Mouse (Mus musculus): Measurements from ENCODE around the gene Ncf1. TPM values are rescaled to one million over a fixed set of nuclear protein-coding genes. Genes with fewer than 3 reads are reported as not detected.

Ncf1 gene
- total RNA-seq (2021), result 1 to 10 TPM; 6.4 to 7.7 TPM
- long read RNA-seq, experiment 1, partial matches to known transcripts, result 1 of 5 reads
- long read RNA-seq, experiment 1, other reads (novel, unspliced or antisense), result 2 of 5 reads
- long read RNA-seq, experiment 2, transcript Ncf1-202 (11 exons, 2,721 nt), result major isoform, 6 of 12 reads
- long read RNA-seq, experiment 2, partial matches to known transcripts, result 2 of 12 reads
- long read RNA-seq, experiment 2, other reads (novel, unspliced or antisense), result 3 of 12 reads

GRCm38 (mm10) chr5:134229391-134229790 is at the start of gene Ncf1:
Gene Ncf1 (minus strand): TSS chr5:134229625.
- DNase-seq (ENCODE audit: low spot score in 2 of 2), result no peak

DNA sequence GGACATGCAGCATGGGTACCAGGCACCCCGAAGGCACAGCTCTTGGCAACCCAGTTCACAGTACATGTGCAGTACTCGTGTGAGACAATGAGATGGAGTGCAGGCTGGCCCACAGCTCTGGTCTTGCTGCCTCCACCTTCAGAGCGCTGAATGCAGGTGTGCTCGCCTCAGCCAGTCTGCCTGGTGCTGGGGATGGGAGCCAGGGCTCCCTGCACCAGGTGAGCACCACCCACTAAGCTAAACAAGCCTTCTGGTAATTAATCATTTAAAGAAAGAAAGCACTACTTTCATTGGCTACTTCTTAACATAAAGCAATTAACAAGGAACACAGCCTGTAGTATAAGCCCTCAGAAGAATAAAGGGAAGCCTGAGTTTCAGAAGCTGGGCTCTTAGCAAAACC is 47.7 kb upstream of the Ncf1 start:
- DNase-seq (ENCODE audit: low spot score in 2 of 2), result no peak

DNA sequence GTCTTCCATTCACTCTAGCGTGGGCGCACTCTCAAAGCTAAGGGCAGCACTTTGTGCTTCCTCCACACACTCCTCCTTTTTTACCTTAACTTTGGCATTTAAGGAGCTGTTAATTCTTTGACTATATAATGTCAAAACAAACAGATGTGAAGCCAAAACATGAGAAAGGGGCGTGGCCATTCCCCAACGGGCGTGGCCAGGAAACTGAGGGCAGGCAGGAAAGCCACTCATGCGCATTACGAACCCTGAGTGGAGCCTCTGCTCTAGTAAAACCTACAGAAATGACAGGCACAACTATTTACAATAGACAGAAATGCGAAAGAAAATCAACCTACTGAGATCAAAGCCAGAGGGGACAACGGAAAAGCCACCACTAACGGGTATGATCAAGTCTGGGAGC is 46.1 kb upstream of the Ncf1 start:
- DNase-seq (ENCODE audit: low spot score in 2 of 2), result no peak

- DNase-seq (ENCODE audit: low spot score in 2 of 2), result no peak
Observed at GRCm38 (mm10) chr5:134275021-134275420, 45.6 kb upstream of the Ncf1 start.

DNA sequence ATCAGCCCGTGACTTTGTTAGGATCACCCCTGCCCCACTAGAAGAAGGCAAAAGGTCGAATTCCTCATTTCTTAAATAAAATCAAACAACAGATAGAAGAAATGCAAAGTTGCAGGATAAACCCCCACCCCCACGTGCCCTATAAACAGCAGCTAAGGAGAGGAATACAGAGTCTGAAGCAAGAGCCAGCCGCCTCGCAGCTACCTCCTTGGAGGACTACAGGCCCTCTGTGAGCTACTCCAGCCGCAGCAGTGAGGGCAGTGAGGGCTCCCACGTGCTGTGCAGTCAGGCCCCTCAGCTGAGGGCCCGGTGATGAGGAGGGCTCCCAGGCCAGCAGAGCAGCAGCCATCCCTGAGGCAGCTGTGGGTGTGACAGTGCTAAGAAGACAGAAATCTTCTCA is 44.3 kb upstream of the Ncf1 start:
- no peak for DNase-seq (ENCODE audit: low spot score in 2 of 2)

GRCm38 (mm10) chr5:134272761-134273160 is 43.3 kb upstream of the Ncf1 start:
- no peak for DNase-seq (ENCODE audit: low spot score in 2 of 2)

- DNase-seq (ENCODE audit: low spot score in 2 of 2), result no peak
Observed at GRCm38 (mm10) chr5:134271421-134271820, 42.0 kb upstream of the Ncf1 start.

DNA sequence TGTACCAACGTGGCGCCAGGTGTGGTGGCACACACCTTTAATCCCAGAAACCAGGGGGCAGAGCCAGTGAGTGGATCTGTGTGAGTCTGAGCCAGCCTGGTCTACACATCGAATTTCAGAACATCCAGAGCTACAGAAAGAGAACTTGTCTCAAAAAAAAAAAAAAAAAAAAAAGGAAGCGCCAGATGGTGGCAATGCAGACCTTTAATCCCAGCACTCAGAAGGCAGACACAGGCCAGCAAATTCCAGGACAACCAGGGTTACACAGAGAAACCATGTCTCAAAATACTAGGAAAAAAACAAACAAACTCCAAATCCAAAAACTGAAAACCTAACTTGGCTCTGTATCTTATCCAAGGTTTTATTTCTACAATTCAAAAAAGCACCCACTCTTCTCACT is 41.1 kb upstream of the Ncf1 start:
- DNase-seq (ENCODE audit: low spot score in 2 of 2), result no peak

GRCm38 (mm10) chr5:134269751-134270150 is 40.3 kb upstream of the Ncf1 start:
- DNase-seq (ENCODE audit: low spot score in 2 of 2), result no peak

DNA sequence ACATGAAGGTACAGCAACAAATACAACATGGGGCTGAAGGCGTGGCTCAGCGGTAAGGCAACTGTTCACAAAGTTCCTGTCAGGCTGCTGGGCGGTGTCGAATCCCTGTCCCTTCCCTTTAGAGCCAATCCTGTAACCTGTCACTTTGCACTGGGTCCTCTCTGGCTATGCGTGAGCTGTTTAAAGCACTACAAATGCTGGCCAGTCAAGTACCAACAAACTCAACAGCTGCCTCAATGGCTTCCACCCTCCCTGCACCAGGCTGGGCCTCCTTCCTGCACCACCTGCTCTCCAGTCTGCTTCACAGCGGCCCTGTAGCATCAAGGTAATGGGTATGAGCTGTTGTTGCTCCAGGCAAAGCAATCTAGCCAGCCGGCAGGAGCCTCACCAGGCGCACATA is 39.3 kb upstream of the Ncf1 start:
- no peak for DNase-seq (ENCODE audit: low spot score in 2 of 2)

DNA sequence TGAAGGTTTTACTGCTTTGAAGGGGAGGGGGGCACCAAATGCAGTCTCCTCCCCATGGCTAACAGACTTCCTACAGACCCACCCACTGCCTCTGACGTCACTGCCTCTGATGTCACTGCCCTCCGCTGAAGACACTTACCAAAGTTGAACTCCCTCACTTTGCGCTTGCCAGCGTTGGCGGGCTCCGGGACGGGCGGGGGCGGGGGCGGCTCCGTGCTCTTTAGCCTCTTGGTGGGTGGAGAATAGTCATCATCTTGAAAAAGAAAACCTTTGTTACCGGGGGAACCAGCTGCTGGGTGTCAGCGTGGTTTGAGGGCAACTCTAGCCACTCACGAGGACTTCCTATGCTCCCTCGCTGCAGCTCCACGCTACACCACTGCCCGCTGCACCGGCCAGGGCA is 37.0 kb upstream of the Ncf1 start:
- no peak for DNase-seq (ENCODE audit: low spot score in 2 of 2)

DNA sequence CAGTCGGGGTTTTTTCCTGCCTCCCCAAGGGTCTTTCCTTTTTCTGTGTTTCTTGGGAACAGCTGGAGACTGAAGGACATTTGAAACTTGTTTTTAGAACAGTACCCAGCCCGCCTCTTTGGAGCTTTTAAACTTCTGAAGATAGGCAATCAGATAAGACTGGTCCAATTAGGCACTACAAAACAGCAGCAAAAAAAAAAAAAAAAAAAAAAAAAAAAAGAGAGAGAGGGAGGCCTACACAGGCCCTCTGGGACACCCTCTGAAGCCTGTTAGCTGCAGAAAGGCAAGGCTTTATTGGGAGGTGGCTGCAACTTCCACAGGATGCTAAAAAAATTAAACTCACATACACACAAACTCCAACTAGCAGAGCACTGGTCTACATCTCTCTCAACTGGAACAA is 36.5 kb upstream of the Ncf1 start:
- DNase-seq (ENCODE audit: low spot score in 2 of 2), result no peak

DNA sequence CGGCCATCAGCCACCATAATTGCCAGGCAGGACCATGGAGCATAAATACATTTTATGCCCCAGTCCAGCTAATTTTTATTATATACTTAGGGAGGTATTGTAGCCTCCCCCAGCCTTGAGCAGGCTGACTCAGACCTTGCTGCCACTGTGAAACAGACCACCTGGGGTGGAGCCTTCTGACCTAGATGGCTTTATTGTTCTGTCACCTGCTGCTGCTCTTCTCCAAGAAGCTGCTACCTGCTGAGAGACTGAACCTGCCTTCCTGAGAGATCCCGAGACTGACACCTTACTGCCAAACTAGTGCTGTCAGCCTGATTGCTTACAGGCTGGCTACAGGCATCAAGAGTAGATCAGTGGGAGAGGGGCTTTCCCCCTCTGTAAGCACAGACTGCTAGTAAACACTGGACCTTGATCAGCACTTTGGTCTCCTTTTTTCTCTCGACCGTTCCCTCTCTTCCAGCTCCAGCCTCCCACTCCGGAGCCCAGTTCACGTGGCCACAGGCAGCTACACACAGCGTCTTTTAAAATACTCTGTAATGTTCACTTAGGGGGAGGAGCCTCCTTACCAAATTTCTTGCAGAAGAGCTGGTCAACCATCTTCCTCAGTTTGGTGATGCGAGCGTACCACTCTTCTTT is 30.7 kb upstream of the Ncf1 start:
- no peak for DNase-seq (ENCODE audit: low spot score in 2 of 2)

DNA sequence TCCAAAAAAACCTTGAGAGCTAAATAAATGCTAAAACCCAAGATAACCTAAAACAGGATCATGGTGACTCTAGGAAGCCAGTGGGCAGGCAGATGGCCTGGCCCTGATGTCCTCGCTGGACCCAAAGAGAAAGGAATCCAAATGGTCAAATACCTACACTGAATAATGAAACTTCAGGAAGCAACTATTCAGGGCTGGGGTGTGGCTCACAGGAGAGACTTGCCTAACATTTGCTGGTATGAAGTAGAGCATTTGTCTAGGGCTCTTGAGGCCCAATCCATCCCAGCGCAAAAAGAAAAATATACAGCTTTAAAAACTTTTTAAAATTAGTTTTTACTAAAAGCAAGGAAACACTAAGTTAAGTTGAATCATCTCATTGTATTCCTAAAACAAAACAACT is 29.5 kb upstream of the Ncf1 start:
- no peak for DNase-seq (ENCODE audit: low spot score in 2 of 2)

DNA sequence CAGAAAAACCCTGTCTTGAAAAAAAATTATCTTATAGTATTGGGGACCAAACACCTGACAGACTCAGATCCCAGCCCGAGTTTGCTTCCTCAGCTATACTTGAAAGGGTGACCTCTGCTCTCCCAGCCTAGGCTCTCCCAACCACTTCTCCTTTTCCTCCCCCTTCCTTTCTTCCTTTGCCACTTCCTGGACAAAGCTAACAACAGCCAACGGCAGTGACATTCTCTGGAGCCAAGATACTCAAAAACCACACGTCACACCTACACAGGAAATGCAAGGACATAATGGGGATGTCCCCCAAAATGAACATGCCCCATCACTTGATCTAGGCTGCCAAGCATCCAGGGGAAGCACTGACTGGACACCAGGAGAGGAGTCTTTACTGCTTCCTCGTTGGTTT is 29.0 kb upstream of the Ncf1 start:
- no peak for DNase-seq (ENCODE audit: low spot score in 2 of 2)

DNA sequence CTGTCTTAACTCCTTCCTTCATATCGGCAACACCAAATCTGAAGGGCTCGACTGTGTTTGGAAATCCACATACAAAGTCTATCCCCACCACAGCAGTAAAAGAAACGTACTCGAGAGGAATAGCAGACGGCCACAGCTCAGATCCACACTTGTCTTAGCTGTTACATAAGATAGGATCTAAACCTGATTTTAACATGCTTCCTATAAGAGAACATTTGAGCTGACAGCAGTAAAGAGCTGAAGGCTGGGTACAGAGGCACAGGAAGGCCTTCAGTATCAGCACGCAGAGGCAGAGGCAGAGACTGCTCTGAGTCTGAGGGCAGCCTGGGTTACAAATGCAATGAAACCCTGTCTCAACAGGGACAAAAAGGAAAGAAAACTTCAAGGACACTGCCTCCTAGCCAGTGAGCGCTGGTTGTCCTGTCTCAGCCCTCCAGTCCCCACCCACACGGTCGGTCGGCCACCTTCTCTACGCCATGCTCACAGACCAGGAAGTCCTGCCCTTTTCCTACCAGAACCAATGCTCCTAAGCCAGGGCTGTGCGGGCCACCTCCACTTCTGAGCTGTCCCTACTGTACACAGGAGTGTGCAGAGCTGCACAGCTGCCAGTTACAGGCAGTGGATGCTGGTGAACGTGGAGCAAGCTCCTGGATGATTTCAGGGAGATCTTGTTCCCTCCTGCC is 28.1 kb upstream of the Ncf1 start:
- DNase-seq (ENCODE audit: low spot score in 2 of 2), result no peak

- DNase-seq (ENCODE audit: low spot score in 2 of 2), result no peak
Observed at GRCm38 (mm10) chr5:134255294-134255693, 25.9 kb upstream of the Ncf1 start.

DNA sequence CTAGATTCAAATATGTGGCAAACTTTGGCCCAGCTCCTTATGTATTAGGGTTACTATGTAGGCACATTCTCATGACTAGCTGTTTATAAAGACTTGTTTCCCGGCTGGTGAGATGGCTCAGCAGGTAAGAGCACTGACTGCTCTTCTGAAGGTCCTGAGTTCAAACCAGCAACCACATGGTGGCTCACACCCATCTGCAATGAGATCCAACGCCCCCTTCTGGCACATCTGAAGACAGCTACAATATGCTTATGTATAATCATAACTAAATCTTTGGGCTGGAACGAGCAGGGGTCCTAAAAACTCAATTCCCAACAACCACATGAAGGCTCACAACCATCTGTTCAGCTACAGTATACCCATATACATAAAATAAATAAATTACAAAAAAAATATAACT is 24.4 kb upstream of the Ncf1 start:
- no peak for DNase-seq (ENCODE audit: low spot score in 2 of 2)

GRCm38 (mm10) chr5:134251083-134251482 is 21.7 kb upstream of the Ncf1 start:
- no peak for DNase-seq (ENCODE audit: low spot score in 2 of 2)

DNA sequence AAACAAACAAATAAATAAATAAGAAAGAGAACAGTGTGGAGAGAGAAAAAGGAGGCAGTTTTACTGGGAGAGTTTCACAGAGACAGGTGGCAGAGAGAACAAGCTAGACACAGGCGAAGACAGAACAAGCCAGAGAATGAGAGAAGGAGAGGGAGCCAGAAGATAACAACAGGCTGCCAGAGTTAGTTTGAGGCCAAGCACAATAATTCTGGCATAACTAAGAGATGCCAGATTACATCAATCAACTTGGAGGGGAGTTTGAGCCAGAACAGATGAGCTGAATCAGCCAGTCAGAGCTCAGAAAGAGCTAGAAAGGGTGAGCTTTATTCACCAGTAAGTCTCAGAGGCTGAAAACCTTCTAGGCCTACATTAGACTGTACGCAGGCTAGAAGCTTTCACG is 21.2 kb upstream of the Ncf1 start:
- no peak for DNase-seq (ENCODE audit: low spot score in 2 of 2)

- DNase-seq (ENCODE audit: low spot score in 2 of 2), result no peak
Observed at GRCm38 (mm10) chr5:134249245-134249649, 19.8 kb upstream of the Ncf1 start.

- DNase-seq (ENCODE audit: low spot score in 2 of 2), result no peak
Observed at GRCm38 (mm10) chr5:134248608-134249244, 19.3 kb upstream of the Ncf1 start.

Data from gastrocnemius, postnatal 4 days (tissue).